Mouse (Mus musculus): Measurements from ENCODE around the gene Nme8. TPM values are rescaled to one million over a fixed set of nuclear protein-coding genes. Genes with fewer than 3 reads are reported as not detected.

Gene Nme8
- total and polyA plus RNA-seq, 3 experiments, result not detected

- H3K9me3 ChIP-seq (replicated peaks; ENCODE audit: low read length), result no peaks in the 10 kb centered on the region
- no peaks in the 10 kb centered on the region for H3K36me3 ChIP-seq (replicated peaks in 1 of 2; ENCODE audit: control insufficient read depth in 1 of 2, insufficient read depth in 1 of 2, low read length in 1 of 2)
- no peak for DNase-seq (ENCODE audit: extremely low read depth)
- no peak overlapping the region for H3K9ac ChIP-seq (ENCODE audit: insufficient read depth, low read depth)
- in situ Hi-C loops (cut with MboI; ENCODE audit: low pct_ligation_motif_present, low pct_unique_long_range_greater_than_20kb, low sequenced_read_pairs) (no loop called here), dilution Hi-C loops (cut with MboI; ENCODE audit: extremely low pct_ligation_motif_present, extremely low pct_unique_long_range_greater_than_20kb, low sequenced_read_pairs) (no loop called here)
- no peak overlapping the region for H3K27ac ChIP-seq (ENCODE audit: insufficient read depth, low read depth)
- H3K27me3 ChIP-seq (replicated peaks), result no peaks in the 10 kb centered on the region
- H3K4me2 ChIP-seq (ENCODE audit: insufficient read depth, low read depth, poor library complexity, severe bottlenecking), result peak overlapping the region; percentile 69; the same call in 1 of the 2 replicates
- TF ChIP-seq SMC3 (IDR thresholded peaks at IDR 0.05; ENCODE audit: low read depth, low read length) (no peak), MYC (IDR thresholded peaks at IDR 0.05; ENCODE audit: low read depth, low read length) (0 out of 2 replicates have a peak, but pooled peaks have one; percentile 22), SIN3A (IDR thresholded peaks at IDR 0.05; ENCODE audit: low read length) (peak; percentile 34; the same call in 1 of the 2 replicates), USF2 (conservative IDR thresholded peaks at IDR 0.05; ENCODE audit: low read depth, low read length) (no peak), POLR2A (IDR thresholded peaks at IDR 0.05; ENCODE audit: low read depth, low read length) (no peak), EP300 (IDR thresholded peaks at IDR 0.05; ENCODE audit: low read length) (no peak), HCFC1 (IDR thresholded peaks at IDR 0.05; ENCODE audit: low read depth, low read length) (peak; percentile 49), RAD21 (IDR thresholded peaks at IDR 0.05; ENCODE audit: low read depth, low read length) (no peak), MXI1 (IDR thresholded peaks at IDR 0.05; ENCODE audit: low read depth, low read length) (peak; percentile 54; the same call in 1 of the 2 replicates)
- H3K4me1 ChIP-seq (ENCODE audit: control insufficient read depth in 1 of 2, insufficient read depth in 2 of 2), result peaks cover 0 to 4% of the 10 kb centered on the region in 2 experiments; a peak in 2 of 4 replicates
- no peaks in the 10 kb centered on the region for H3K79me2 ChIP-seq (replicated peaks; ENCODE audit: control insufficient read depth, extremely low read depth, insufficient read depth, poor library complexity, severe bottlenecking)
- H3K4me3 ChIP-seq (replicated peaks in 1 of 3; ENCODE audit: low read depth in 2 of 3, low read length in 2 of 3, poor library complexity in 1 of 3), result no peak overlapping the region
Measured at GRCm38 (mm10) chr13:19701443-19702078, 4.0 kb upstream of the Nme8 start.

GRCm38 (mm10) chr13:19700733-19701442, 3.3 kb upstream of the Nme8 start:
- H3K27ac ChIP-seq (ENCODE audit: insufficient read depth, low read depth), result no peak overlapping the region
- dilution Hi-C loops (cut with MboI; ENCODE audit: extremely low pct_ligation_motif_present, extremely low pct_unique_long_range_greater_than_20kb, low sequenced_read_pairs), result no loop called here

More at GRCm38 (mm10) chr13:19700733-19701442, 3.3 kb upstream of the Nme8 start:
- Histone ChIP-seq H3K4me1 (ENCODE audit: control insufficient read depth in 1 of 2, insufficient read depth in 2 of 2) (peaks cover 0 to 4% of the 10 kb centered on the region in 2 experiments; a peak in 2 of 4 replicates), H3K4me3 (replicated peaks in 1 of 3; ENCODE audit: low read depth in 2 of 3, low read length in 2 of 3, poor library complexity in 1 of 3) (no peak overlapping the region), H3K9me3 (replicated peaks; ENCODE audit: low read length) (no peaks in the 10 kb centered on the region), H3K79me2 (replicated peaks; ENCODE audit: control insufficient read depth, extremely low read depth, insufficient read depth, poor library complexity, severe bottlenecking) (no peaks in the 10 kb centered on the region), H3K36me3 (replicated peaks in 1 of 2; ENCODE audit: control insufficient read depth in 1 of 2, insufficient read depth in 1 of 2, low read length in 1 of 2) (no peaks in the 10 kb centered on the region), H3K27me3 (replicated peaks) (no peaks in the 10 kb centered on the region), H3K4me2 (ENCODE audit: insufficient read depth, low read depth, poor library complexity, severe bottlenecking) (peak overlapping the region; percentile 69), H3K9ac (ENCODE audit: insufficient read depth, low read depth) (no peak overlapping the region)
- in situ Hi-C loops (cut with MboI; ENCODE audit: low pct_ligation_motif_present, low pct_unique_long_range_greater_than_20kb, low sequenced_read_pairs), result no loop called here
- no peak for DNase-seq (ENCODE audit: extremely low read depth)
- no peak for TF ChIP-seq IRF4 (IDR thresholded peaks at IDR 0.05; ENCODE audit: low read depth, low read length)
- no peak for TF ChIP-seq PAX5 (IDR thresholded peaks at IDR 0.05; ENCODE audit: low read length)
- TF ChIP-seq RCOR1 (conservative IDR thresholded peaks at IDR 0.05; ENCODE audit: low read depth, low read length), result no peak
- TF ChIP-seq BHLHE40 (IDR thresholded peaks at IDR 0.05; ENCODE audit: low read depth, low read length), result no peak
- TF ChIP-seq NRF1 (IDR thresholded peaks at IDR 0.05; ENCODE audit: low read depth, low read length), result no peak
- no peak for TF ChIP-seq TCF12 (IDR thresholded peaks at IDR 0.05; ENCODE audit: low read depth, low read length)
- no peak for TF ChIP-seq JUND (conservative IDR thresholded peaks at IDR 0.05; ENCODE audit: low read depth, low read length)
- no peak for TF ChIP-seq GABPA (IDR thresholded peaks at IDR 0.05; ENCODE audit: insufficient replicate concordance, low read depth, low read length)
- TF ChIP-seq SMC3 (IDR thresholded peaks at IDR 0.05; ENCODE audit: low read depth, low read length), result no peak
- TF ChIP-seq E2F4 (IDR thresholded peaks at IDR 0.05; ENCODE audit: insufficient replicate concordance, low read depth, low read length), result no peak
- no peak for TF ChIP-seq ZMIZ1 (IDR thresholded peaks at IDR 0.05; ENCODE audit: low read depth, low read length)
- TF ChIP-seq USF2 (conservative IDR thresholded peaks at IDR 0.05; ENCODE audit: low read depth, low read length), result no peak
- no peak for TF ChIP-seq MXI1 (IDR thresholded peaks at IDR 0.05; ENCODE audit: low read depth, low read length)
- TF ChIP-seq ZC3H11A (IDR thresholded peaks at IDR 0.05; ENCODE audit: low read depth, low read length), result no peak
- TF ChIP-seq POLR2A (IDR thresholded peaks at IDR 0.05; ENCODE audit: low read depth, low read length), result no peak
- TF ChIP-seq KAT2A (IDR thresholded peaks at IDR 0.05; ENCODE audit: insufficient replicate concordance, low read length), result no peak
- no peak for TF ChIP-seq TBP (conservative IDR thresholded peaks at IDR 0.05; ENCODE audit: low read depth, low read length)
- no peak for TF ChIP-seq CHD2 (IDR thresholded peaks at IDR 0.05; ENCODE audit: low read length)
- no peak for TF ChIP-seq EP300 (IDR thresholded peaks at IDR 0.05; ENCODE audit: low read length)
- no peak for TF ChIP-seq RAD21 (IDR thresholded peaks at IDR 0.05; ENCODE audit: low read depth, low read length)
